Mouse (Mus musculus) lung, postnatal 36 days (tissue): ENCODE measurements at regions not wholly inside any gene's neighbourhood (a gene's known extent, or its start where the extent isn't known, plus 50 kb on each side); places are given as distances from the start of the nearest gene placed in this dataset.

Source experiments
- DNase-seq: peaks from one replicate; pipeline ENCODE4 v3.0.0; 2022; ENCODE audit warnings: mixed read lengths

DNA sequence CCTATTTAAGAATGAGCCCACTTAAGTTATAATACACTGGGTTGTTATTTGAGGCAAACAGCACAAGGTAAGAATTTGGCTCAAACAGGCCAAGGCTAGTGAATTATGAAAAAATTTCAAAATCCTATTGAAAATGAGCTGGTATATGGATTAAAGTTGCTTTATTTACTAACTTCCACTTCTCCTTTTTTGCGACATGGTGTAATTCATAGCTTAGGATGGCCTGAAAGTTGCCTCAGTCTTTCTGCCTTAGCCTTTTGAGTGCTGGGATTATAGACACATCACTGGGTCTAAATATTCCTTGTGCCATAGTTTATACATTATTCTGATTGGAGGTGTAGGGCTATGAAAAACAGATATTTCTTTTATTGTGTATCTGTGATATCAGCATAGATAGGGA, 81.9 kb downstream of the Edem1 start:
- DNase-seq = no peak

DNA sequence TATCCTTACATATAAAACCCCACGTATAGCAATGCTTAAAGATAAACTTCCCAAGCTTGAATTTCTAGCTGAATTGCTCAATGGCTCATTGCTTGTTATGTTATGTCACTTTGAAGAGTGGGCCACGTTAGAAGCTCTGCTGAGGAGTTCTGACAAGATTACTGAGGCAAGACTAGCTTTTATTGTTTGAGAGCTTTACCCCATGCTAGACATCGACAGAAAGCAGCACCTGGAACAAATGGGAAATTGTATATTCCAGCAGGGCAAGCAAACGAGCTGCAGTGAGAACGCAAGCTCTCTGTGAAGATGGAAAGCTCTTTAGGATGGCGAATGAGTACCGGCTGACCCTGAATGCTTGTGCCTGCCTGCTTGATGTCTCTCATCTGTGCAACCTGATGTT, 84.1 kb downstream of the Edem1 start:
- DNase-seq = no peak

DNA sequence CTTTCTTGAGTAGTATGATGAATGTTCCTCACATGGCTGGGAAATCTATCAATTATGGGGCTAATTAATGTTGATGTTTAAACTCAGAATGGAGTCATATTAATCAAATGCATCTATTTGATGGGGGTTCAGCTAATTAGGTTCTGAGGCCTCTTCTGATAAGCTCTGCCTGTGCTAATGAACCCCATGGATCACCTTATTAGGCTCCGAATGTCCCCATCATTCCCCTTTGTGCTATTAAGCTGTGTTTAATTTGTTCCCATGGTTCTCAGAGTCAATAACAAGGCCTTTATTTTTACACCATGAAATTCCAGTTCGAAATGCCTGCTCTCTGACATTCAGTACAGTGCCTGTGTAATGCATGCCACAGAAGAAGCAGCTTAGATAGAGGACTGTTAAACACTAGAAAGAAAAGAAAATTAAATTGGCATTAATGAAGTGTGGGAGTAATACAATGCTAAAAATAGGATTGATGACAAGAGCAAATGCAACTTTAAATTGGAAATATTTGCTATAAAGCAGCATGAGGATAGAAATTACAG, 91.0 kb downstream of the Edem1 start:
- no peak for DNase-seq

DNA sequence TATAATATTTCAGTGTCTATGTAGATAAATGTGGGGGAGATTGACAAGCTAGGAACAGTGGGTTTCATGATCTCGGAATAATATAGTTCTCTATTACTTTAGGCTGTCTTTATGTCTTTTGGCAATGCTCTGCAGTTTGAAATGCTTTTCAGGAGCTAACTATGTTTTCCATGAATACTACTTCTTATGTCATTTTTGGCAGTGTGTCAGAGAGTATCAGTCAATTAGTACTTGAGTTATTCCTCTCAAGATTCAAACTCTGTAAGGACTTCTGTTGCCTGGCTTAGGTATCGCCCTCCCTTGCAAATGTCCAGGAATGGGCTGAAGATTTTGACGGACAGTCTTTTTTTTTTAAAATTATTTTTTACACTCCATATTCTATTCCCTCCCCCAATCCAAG, 92.7 kb downstream of the Edem1 start:
- DNase-seq = no peak

DNA sequence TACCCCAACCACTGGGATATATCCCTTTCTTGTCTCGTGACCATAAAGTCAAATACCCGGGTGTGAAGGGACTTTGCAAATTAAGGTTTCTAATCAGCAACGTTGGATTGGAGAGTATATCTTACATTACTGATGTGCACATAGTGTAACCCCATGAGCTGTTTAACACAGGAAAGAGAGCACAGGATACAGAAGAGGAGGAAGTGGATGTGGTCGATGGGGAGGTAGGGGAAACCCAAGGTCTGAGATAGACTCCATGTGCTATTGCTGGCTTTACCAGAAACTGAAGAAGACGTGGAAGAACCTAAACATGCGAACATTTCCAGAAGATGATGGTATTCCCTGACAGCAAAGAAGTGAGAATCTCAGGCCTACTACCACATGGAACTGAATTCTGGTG, 94.1 kb downstream of the Edem1 start:
- no peak for DNase-seq

DNA sequence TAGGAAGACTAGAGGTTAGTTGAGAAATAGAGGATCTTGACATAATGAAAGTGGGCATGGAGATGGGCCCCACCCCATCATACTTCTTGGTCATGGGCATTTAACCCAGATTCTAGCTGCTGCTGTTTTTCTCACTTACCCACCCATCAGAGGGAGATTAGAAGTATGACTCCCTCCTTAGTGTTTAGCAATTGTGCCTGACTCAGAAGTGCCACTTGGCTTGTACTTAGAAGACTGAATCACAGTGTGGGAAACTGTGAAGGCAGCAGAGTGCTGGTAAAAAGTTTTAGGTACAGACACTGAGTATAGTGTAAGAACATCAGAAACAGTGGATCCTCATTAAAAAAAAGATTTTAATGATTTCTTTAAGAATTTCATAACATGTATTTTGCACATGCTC, 100.5 kb downstream of the Edem1 start:
- DNase-seq = no peak

DNA sequence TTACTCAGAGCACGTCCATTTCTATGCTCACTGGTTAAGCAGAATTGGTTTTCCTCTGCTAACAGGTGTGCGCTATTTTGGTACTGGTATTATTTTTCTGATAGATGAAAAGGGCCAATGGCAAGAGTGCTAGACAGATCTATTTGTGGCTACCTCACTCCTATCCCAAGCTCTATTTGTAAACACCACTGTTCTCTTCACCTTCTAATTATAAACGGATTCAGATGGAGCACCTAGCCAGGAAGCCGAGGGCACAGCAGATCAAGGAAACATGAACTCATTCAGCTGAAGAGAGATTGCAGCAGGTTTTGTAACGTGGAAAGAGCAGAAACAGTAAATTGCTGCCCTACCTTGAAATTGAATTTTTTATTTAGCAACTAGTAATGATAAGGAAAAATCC, 110.2 kb downstream of the Edem1 start:
- no peak for DNase-seq

DNA sequence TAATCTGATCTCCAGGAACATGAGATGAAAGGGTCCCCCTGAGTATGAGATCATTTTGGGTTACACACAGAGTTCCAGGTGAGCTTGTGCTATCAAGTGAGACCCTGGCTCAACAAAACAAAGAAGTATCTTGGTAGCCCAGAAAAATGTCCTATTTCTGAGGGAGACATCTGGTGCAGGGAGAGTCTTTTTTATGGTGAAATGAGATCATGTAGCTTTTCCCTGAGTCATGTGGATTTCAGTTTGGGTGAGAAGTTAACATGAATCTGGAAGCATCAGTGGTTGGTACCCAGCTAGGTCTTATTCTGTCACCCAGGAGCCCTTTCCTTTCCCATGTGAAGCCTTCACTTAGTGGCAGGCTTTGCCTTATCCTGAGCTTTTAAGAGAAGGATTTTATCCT, 113.8 kb downstream of the Edem1 start:
- no peak for DNase-seq

DNA sequence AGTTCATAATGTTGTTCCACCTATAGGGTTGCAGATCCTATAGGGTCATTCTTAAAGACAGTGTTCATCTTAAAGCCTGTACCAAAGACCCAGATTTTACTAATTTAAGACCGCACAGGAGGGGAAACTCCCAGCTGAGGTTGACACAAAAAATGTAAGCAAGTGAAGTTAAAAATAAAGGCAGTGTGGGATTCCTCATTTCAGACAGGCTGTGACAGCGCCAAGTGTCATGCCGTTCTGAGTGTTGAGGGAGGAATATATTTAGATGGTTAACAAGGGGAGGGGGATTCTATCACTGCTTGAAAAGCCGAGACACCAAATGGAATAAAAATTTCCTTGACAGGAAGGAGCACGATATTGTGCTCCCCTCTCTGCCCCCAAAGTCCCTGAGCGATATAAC, 123.9 kb downstream of the Edem1 start:
- DNase-seq = no peak

DNA sequence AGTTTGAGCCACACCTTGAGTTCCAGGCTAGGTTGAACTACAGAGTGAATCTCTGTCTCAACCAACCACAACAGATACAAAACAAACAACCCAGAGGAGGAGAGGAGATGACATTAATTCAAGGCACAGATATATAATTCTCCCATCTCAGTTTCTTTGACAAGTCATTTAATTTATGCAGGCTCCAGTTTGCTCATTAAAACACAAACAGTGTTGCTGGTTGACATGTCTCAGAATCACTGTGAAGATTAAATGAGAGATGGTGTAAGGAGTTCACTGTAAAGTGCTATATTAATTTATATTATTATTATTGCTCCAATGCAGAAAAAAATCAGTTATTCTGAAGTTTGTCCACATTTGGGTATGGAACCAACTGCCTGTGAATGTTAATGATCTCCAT, 134.4 kb downstream of the Edem1 start:
- no peak for DNase-seq

DNA sequence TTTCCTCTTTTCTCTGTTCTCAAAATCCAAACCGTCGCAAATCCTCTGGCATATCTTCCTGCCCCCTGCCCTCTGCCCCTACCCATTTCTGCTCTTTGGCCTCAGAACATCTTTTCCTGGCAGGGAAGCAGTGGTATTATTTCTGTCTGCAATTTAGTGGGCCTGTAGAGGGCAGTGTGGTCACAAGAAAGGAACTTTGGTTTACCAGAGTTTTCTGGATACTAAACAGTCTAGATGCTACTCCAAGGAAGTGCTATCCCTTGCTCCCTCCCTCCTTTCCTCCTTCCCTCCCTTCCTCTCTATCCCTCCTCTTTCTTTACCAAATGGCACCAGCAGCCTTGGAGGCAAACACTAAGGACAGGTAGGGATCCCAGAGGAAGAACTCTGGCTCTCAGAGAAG, 134.9 kb downstream of the Edem1 start:
- peak; percentile 42 for DNase-seq

DNA sequence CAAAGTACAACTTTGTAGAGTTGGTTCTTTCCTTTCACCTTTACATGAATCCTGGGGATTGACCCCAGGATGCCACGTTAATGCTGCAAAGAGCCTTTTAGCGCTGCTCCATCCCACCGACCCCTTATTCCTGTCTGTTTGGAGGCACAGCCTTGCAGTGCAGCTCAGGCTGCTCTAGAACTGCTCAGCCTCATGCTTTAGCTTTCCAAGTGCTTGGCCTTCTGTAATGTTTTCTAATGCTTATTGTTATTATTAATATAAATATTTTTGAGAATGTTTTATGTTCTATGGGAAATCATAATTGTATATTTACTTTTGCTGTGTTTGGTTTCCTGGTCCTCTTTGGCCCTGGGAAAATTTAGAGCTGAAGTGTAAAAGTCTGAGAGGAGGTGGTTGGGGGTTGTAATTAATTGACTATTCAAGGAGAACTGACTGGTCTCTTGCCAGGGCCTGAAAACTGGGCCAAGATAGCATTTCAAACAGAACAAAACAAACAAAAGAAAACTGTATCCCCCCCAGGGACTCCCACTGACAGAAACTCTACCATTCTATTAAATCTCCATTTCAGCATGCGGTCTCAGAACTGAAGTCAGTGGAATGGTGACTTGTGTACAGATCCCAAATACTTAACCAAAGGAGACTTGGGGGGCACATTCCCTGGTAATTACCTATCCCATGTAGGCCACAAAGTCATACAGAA, 141.2 kb downstream of the Edem1 start:
- DNase-seq = no peak

DNA sequence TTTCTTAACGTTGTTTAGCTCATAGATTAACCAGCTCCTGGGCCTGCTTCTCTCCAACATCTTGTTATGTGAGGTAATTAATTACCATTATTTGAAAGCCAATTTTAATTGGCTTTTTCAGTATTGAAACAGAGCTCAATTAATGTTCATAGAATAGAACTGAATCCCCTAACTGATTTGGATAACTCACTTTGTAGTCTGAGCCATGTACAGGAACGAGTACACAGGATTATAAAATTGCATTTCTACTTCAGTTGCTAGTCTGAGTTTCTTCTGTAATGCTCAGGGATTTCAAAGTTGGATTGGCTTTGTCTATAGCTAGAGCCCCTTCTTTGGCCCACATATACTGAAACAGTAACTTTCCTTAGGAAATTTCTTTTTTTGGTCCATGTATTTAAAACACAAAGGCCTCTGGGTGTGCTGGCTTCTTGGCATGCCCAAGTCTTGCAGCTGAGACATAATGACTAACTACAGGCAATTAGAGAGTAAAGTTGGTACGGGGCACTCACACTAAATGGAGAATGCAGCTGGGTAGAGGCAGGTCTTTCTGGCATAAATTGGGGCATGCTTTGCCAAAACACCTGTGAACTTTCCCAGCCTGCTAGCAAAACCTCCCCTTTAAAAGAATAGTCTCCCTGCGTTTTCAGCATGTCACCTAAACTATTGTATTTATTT, 143.1 kb downstream of the Edem1 start:
- DNase-seq = no peak

DNA sequence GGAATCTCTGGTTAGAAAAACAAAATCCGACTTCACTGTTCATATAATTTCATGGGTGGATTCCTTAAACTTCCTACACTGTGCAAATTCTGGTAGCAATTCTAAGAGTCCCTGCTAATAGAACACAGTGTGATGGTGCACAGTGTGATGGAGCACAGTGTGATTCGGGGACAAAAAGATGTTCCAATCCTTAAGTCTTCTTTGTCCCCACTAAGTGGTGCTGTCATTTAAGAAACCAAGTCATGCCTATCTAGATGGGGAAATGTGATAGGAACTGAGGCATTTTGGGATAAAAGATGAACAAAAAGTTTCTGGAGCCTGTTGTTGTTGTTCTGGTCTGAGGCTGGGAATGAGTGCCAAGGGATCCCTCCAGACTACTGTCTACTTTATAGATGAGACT, 145.3 kb downstream of the Edem1 start:
- no peak for DNase-seq

DNA sequence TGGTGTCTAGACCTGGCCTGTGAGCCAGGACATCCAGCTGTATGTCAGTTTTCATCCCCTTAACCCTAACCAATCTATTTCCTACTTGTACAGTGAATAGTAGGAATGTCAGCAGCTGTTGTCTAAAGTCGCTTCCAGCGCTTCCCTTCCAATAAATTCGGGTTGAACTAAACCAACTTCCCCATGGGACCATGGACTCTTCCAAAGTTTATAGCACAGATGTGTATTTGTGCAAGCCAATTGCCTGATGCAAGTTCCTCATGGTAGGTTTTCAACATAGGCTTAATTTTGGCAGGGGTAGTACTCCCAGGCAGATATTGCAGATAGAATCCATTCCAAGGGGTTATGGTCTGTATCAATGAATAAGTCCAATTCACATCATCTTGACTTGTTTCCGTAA, 161.1 kb downstream of the Edem1 start:
- no peak for DNase-seq

DNA sequence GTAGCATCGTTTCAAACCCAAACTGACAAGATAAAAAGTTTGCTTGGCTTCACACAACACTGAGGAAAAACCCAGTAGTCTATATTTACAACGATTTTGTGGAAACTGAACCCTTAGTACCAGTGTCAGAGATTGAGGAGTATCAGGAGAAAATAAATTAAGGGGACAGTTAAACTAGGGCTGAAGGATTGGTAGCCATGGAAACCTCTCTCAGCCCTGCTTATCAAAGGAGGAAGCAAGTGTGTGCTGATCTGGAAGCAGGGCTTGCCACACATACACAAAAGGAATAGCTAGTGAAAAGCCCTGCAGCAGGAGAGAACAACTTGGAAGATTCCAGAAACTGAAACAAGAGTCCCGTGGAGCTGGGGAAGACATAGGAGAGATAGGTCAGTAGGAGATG, 165.3 kb downstream of the Edem1 start:
- no peak for DNase-seq

DNA sequence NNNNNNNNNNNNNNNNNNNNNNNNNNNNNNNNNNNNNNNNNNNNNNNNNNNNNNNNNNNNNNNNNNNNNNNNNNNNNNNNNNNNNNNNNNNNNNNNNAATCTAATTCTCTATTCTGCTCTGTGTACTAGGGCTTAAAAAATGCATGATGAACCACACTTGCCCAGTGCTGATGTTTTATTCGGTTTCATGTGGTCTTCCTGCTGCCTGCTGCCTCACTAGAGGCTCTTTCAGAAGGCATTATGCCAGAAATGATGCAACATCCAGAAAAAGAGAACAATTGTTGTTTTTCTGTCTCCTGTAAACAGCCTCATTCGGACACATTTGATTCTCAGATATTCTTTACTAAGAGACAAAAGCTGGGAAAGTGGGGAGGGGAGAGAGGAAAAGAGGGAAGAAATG, 176.0 kb downstream of the Edem1 start:
- DNase-seq = no peak

DNA sequence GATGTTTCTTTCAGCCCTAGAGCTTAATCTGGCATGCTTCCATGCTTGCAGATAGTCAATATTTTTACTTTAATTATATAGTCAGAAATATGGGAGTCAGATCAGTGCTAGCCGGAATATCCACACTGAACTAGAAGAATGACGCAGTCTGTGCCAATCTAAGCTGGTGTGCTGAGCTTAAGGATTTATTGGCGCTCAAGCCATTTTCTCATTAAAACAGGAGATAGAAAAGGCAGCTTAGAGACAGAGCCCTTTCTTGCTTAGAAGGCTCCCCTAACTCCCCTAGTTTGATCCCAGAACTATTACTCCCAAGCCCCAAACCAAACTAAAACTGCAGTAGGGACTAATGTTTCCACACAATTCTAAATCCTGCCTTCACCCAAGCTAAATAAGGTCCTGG, 180.9 kb downstream of the Edem1 start:
- DNase-seq = no peak

DNA sequence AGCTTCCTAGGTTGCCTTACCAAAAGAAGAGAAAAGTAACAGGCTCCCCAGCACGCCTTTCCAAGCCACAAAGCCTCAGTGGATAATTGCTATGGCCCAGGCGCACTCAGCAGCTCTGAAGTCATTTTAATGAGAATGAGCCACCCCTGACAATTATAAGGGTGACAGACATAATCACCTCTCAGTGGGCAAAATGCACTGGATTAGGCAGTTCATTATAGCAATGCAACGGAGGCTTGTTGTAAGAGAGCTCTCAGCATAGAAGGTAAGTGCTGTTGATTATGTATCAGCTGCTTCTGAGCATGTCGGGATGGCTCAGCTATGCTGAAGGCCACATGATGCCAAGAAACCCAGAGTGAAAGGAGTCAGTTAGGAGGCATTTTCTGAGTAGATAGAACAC, 181.4 kb downstream of the Edem1 start:
- no peak for DNase-seq

DNA sequence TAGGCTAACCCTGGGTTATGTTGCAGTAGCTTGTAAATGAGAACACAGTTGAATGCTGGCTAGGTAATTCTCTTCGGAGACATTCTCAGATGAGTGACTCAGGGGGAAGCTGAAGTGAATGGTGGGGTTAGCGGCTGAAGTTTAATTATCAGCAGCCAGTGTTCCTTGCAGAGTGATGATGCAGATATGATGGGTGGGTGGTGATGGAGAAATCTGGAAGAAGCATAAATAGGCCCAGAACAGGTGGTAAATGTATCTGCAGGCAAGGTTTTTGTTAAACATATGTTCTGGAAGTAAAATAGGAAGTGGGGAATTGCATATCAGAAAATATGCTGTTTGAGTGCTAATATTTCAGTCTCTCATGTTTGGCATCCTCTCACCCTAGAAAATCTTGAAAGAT, 191.3 kb downstream of the Edem1 start:
- no peak for DNase-seq
